Mouse (Mus musculus): ENCODE results near the gene Dpp6. TPM values are rescaled to one million over a fixed set of nuclear protein-coding genes. Genes with fewer than 3 reads are reported as not detected.

Dpp6 gene
- polyA plus RNA-seq, 1 experiment from 2014 or later: 0.17 TPM

DNA sequence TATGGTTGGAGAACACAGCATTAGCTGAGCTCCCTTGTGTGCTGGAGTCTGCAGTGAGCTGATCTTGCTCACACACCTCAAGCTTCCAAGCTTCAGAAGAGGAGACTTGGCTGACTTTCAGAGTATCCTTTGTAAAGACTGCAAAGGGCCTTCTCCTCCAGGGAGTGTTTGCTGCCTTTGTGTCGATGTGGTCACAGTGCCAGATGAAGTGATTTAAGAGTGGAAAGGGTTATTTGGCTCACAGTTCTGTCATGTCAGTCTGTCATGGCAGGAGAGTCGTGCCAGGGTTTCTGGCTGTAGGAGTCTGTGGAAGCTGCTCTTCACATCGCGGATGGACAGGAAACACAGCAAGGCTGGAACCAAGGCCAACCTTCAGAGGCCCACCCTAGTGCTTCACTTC lies 899.0 kb downstream of the Dpp6 start:
- no peak overlapping the region for H3K4me3 ChIP-seq (ENCODE audit: low read depth, low read length)
- H3K4me1 ChIP-seq (ENCODE audit: control insufficient read depth, low read depth, low read length): no peaks in the 10 kb centered on the region
- no peak for ATAC-seq (ENCODE audit: low read depth)
- H3K9me3 ChIP-seq (replicated peaks; ENCODE audit: control insufficient read depth, low read length): no peaks in the 10 kb centered on the region
- H3K36me3 ChIP-seq (ENCODE audit: control insufficient read depth, insufficient read depth): no peaks in the 10 kb centered on the region
- H3K27me3 ChIP-seq (ENCODE audit: control insufficient read depth, insufficient read depth, low read depth, low read length): no peaks in the 10 kb centered on the region
- no peak overlapping the region for H3K27ac ChIP-seq (ENCODE audit: low read length)
- H3K9ac ChIP-seq (ENCODE audit: low read depth, low read length): no peak overlapping the region
- 62% methylated on average over 4 of the region's 4 CpGs for WGBS (ENCODE audit: insufficient replicate concordance)
- H3K4me2 ChIP-seq (ENCODE audit: low read depth, low read length): no peak overlapping the region

- no peak overlapping the region for H3K9ac ChIP-seq (ENCODE audit: low read depth, low read length)
- no peak overlapping the region for H3K4me2 ChIP-seq (ENCODE audit: low read depth, low read length)
- ATAC-seq (ENCODE audit: low read depth): no peak
- no peak overlapping the region for H3K4me3 ChIP-seq (ENCODE audit: low read depth, low read length)
- no peaks in the 10 kb centered on the region for H3K4me1 ChIP-seq (ENCODE audit: control insufficient read depth, low read depth, low read length)
- H3K36me3 ChIP-seq (ENCODE audit: control insufficient read depth, insufficient read depth): no peaks in the 10 kb centered on the region
- H3K27me3 ChIP-seq (ENCODE audit: control insufficient read depth, insufficient read depth, low read depth, low read length): no peaks in the 10 kb centered on the region
- H3K9me3 ChIP-seq (replicated peaks; ENCODE audit: control insufficient read depth, low read length): no peaks in the 10 kb centered on the region
- H3K27ac ChIP-seq (ENCODE audit: low read length): no peak overlapping the region
Observed at GRCm38 (mm10) chr5:27717301-27717700, 900.3 kb downstream of the Dpp6 start.

GRCm38 (mm10) chr5:27719311-27719710 lies 902.3 kb downstream of the Dpp6 start:
- no peak for ATAC-seq (ENCODE audit: low read depth)
- Histone ChIP-seq H3K4me3 (ENCODE audit: low read depth, low read length) (no peak overlapping the region), H3K4me2 (ENCODE audit: low read depth, low read length) (no peak overlapping the region), H3K9me3 (replicated peaks; ENCODE audit: control insufficient read depth, low read length) (no peaks in the 10 kb centered on the region), H3K9ac (ENCODE audit: low read depth, low read length) (no peak overlapping the region), H3K4me1 (ENCODE audit: control insufficient read depth, low read depth, low read length) (no peaks in the 10 kb centered on the region), H3K27ac (ENCODE audit: low read length) (no peak overlapping the region), H3K27me3 (ENCODE audit: control insufficient read depth, insufficient read depth, low read depth, low read length) (no peaks in the 10 kb centered on the region), H3K36me3 (ENCODE audit: control insufficient read depth, insufficient read depth) (no peaks in the 10 kb centered on the region)
- WGBS (ENCODE audit: insufficient replicate concordance): 48% methylated on average over 2 of the region's 2 CpGs

DNA sequence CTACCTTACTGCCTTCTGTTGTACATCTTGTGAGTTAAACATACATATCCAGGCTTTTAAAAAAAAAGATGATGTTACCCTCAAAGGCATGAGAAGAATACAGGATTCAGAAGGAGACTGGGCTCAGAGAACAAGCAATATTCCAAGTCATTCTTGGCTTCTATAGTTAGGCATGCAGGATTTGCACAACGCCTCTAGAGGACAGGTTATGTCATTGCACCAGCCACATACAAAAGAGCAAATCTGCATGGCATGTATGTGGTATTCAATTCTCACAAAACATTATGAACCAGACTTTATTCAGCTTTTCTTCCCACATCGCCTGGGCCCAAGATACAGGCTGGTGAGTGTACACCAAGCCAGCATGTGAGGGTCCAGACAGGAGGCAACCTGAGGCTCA lies 907.5 kb downstream of the Dpp6 start:
- H3K4me2 ChIP-seq (ENCODE audit: low read depth, low read length): no peak overlapping the region
- ATAC-seq (ENCODE audit: low read depth): no peak
- no peak overlapping the region for H3K4me3 ChIP-seq (ENCODE audit: low read depth, low read length)
- H3K36me3 ChIP-seq (ENCODE audit: control insufficient read depth, insufficient read depth): no peaks in the 10 kb centered on the region
- no peak overlapping the region for H3K9ac ChIP-seq (ENCODE audit: low read depth, low read length)
- no peaks in the 10 kb centered on the region for H3K27me3 ChIP-seq (ENCODE audit: control insufficient read depth, insufficient read depth, low read depth, low read length)
- H3K4me1 ChIP-seq (ENCODE audit: control insufficient read depth, low read depth, low read length): no peaks in the 10 kb centered on the region
- H3K27ac ChIP-seq (ENCODE audit: low read length): no peak overlapping the region
- WGBS (ENCODE audit: insufficient replicate concordance): 20% methylated on average over 2 of the region's 2 CpGs
- no peaks in the 10 kb centered on the region for H3K9me3 ChIP-seq (replicated peaks; ENCODE audit: control insufficient read depth, low read length)

DNA sequence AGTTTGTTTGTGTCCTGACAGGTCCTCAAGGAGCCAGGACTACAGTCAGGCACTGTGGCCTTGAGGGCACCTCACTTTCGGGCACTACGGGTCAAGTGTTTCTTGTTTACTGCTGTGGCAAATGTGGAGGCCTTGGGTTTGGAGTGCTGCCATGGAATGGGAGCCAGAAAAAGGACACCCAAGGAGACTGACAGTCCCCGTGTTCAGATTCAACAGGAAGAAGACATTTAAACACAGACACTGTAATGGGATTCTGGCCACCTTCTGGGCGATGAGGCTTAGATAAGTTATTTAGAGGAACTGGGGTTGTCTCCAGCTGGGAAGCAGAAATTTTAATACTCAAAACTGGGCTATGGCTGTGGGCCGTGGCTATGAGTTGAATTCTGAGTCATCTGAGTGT lies 913.7 kb downstream of the Dpp6 start:
- 44% methylated on average over 5 of the region's 5 CpGs for WGBS (ENCODE audit: insufficient replicate concordance)
- Histone ChIP-seq H3K36me3 (ENCODE audit: control insufficient read depth, insufficient read depth) (no peaks in the 10 kb centered on the region), H3K27ac (ENCODE audit: low read length) (no peak overlapping the region), H3K4me3 (ENCODE audit: low read depth, low read length) (no peak overlapping the region), H3K9me3 (replicated peaks; ENCODE audit: control insufficient read depth, low read length) (no peaks in the 10 kb centered on the region), H3K27me3 (ENCODE audit: control insufficient read depth, insufficient read depth, low read depth, low read length) (no peaks in the 10 kb centered on the region), H3K4me1 (ENCODE audit: control insufficient read depth, low read depth, low read length) (no peaks in the 10 kb centered on the region), H3K4me2 (ENCODE audit: low read depth, low read length) (no peak overlapping the region), H3K9ac (ENCODE audit: low read depth, low read length) (no peak overlapping the region)
- ATAC-seq (ENCODE audit: low read depth): no peak

- Histone ChIP-seq H3K9ac (ENCODE audit: low read depth, low read length) (no peak overlapping the region), H3K4me2 (ENCODE audit: low read depth, low read length) (no peak overlapping the region), H3K36me3 (ENCODE audit: control insufficient read depth, insufficient read depth) (no peaks in the 10 kb centered on the region), H3K27ac (ENCODE audit: low read length) (no peak overlapping the region), H3K4me1 (ENCODE audit: control insufficient read depth, low read depth, low read length) (no peaks in the 10 kb centered on the region), H3K9me3 (replicated peaks; ENCODE audit: control insufficient read depth, low read length) (no peaks in the 10 kb centered on the region), H3K27me3 (ENCODE audit: control insufficient read depth, insufficient read depth, low read depth, low read length) (no peaks in the 10 kb centered on the region), H3K4me3 (ENCODE audit: low read depth, low read length) (no peak overlapping the region)
- no peak for ATAC-seq (ENCODE audit: low read depth)
- 43% methylated on average over 1 of the region's 1 CpGs for WGBS (ENCODE audit: insufficient replicate concordance)
Observed at GRCm38 (mm10) chr5:27731392-27731791, 914.4 kb downstream of the Dpp6 start.

DNA sequence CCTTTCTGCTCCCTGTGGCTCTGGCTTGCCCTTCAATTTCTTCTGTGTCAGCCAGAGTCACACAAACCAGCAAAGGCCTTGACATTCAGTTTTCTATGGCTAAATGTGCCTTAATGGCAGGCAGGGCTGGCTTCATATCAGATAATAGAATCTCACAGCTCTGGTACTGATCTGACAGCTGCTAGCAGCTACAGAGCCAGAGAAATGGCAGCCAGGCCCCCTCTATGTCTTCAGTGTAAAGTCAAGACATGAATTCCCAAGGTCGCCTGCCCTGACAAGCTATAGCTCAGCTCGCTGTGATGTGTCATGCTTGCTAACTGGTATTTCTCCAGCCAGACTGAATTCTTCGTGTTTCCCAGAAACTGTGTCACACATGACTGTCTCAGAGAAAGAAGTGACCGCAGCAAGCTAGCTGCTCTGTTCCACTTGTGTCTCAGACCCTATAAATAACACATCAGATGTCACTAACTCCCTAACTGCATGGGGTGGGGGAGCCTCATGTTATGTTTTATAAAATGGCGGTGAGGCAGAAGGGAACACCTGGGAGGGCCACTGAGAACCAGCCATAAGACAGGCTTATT lies 915.4 kb downstream of the Dpp6 start:
- no peak overlapping the region for H3K9ac ChIP-seq (ENCODE audit: low read depth, low read length)
- H3K27me3 ChIP-seq (ENCODE audit: control insufficient read depth, insufficient read depth, low read depth, low read length): no peaks in the 10 kb centered on the region
- no peak for ATAC-seq (ENCODE audit: low read depth)
- H3K36me3 ChIP-seq (ENCODE audit: control insufficient read depth, insufficient read depth): no peaks in the 10 kb centered on the region
- H3K27ac ChIP-seq (ENCODE audit: low read length): no peak overlapping the region
- H3K4me3 ChIP-seq (ENCODE audit: low read depth, low read length): no peak overlapping the region
- H3K4me2 ChIP-seq (ENCODE audit: low read depth, low read length): no peak overlapping the region
- H3K9me3 ChIP-seq (replicated peaks; ENCODE audit: control insufficient read depth, low read length): no peaks in the 10 kb centered on the region
- H3K4me1 ChIP-seq (ENCODE audit: control insufficient read depth, low read depth, low read length): no peaks in the 10 kb centered on the region
- WGBS (ENCODE audit: insufficient replicate concordance): 56% methylated on average over 5 of the region's 5 CpGs

- Histone ChIP-seq H3K27ac (ENCODE audit: low read length) (no peak overlapping the region), H3K27me3 (ENCODE audit: control insufficient read depth, insufficient read depth, low read depth, low read length) (no peaks in the 10 kb centered on the region), H3K4me1 (ENCODE audit: control insufficient read depth, low read depth, low read length) (no peaks in the 10 kb centered on the region), H3K4me2 (ENCODE audit: low read depth, low read length) (no peak overlapping the region), H3K36me3 (ENCODE audit: control insufficient read depth, insufficient read depth) (peaks cover 8% of the 10 kb centered on the region), H3K4me3 (ENCODE audit: low read depth, low read length) (no peak overlapping the region), H3K9ac (ENCODE audit: low read depth, low read length) (no peak overlapping the region), H3K9me3 (replicated peaks; ENCODE audit: control insufficient read depth, low read length) (no peaks in the 10 kb centered on the region)
- peak; percentile 53 for ATAC-seq (ENCODE audit: low read depth)
- WGBS (ENCODE audit: insufficient replicate concordance): 6% methylated on average over 3 of the region's 3 CpGs
Observed at GRCm38 (mm10) chr5:27737168-27737567, 920.2 kb downstream of the Dpp6 start.

GRCm38 (mm10) chr5:27739216-27739615 lies 922.2 kb downstream of the Dpp6 start:
- peaks cover 23% of the 10 kb centered on the region for H3K36me3 ChIP-seq (ENCODE audit: control insufficient read depth, insufficient read depth)
- no peak for ATAC-seq (ENCODE audit: low read depth)
- no peak overlapping the region for H3K9ac ChIP-seq (ENCODE audit: low read depth, low read length)
- H3K4me2 ChIP-seq (ENCODE audit: low read depth, low read length): no peak overlapping the region
- H3K4me1 ChIP-seq (ENCODE audit: control insufficient read depth, low read depth, low read length): no peaks in the 10 kb centered on the region
- no peak overlapping the region for H3K4me3 ChIP-seq (ENCODE audit: low read depth, low read length)
- H3K27me3 ChIP-seq (ENCODE audit: control insufficient read depth, insufficient read depth, low read depth, low read length): no peaks in the 10 kb centered on the region
- no peak overlapping the region for H3K27ac ChIP-seq (ENCODE audit: low read length)
- H3K9me3 ChIP-seq (replicated peaks; ENCODE audit: control insufficient read depth, low read length): no peaks in the 10 kb centered on the region
- 61% methylated on average over 6 of the region's 6 CpGs for WGBS (ENCODE audit: insufficient replicate concordance)

Data from liver, embryonic 16.5 days (tissue).